Mouse (Mus musculus): ENCODE measurements around the gene Nbea.

DNA sequence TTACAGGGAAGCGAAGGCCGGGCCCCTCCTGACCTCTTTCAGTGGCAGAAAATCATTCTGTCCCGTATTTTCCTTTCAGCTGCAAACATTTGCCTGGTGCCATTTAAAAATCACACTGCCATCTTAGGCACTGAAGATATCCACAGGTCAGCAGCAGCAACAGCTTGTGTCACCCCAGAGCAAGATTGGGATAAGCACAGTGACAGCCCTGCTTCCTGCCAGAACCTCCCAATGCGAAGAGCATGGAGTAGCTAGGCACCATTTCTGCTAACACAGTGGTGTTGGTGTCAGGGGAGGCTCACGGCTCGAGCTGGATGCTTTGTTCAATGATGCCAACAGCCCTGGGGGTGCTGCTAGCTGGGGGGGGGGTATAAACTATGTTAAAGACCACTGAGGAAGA, 592.8 kb downstream of the Nbea start:
- TF ChIP-seq CTCF (IDR thresholded peaks at IDR 0.05; ENCODE audit: low read depth) (no peak), EP300 (IDR thresholded peaks at IDR 0.05; ENCODE audit: low read depth) (no peak)

All from heart, postnatal 0 days (tissue).